Mouse (Mus musculus): ENCODE results near the gene Adarb1. TPM values are rescaled to one million over a fixed set of nuclear protein-coding genes. Genes with fewer than 3 reads are reported as not detected.

The Adarb1 gene
- total RNA-seq, 2 experiments from 2014 or later: 6.6 to 8.9 TPM

DNA sequence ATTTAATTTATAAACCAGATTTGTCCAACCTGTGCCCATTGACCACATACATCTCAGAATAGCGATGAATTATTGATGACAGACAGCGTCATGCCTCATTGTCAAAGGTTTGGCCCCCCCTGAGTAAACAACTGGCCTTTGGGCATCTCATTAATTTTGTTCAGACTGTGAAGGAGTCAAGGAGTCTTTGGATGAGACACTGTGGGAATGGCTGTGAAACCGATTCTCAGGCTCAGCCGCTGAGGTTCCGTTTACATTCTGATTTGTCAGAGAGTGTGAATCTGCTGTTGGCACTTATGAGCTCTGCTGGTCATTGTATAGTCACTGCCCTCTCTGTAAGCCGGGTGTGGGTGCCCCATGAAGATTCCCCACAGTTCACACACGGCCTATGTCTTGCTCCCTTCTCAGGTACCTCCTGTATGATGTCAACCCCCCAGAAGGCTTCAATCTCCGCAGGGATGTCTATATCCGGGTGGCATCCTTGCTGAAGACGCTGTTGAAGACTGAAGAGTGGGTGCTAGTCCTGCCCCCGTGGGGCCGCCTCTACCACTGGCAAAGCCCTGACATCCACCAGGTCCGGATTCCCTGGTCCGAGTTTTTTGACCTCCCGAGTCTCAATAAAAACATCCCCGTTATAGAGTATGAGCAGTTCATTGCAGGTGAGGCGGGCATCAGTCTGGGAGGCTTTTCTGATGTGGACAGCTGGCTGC lies 157.7 kb downstream of the Adarb1 start:
- intact Hi-C loops (cut with DNase I): no loop called here
- TF ChIP-seq CTCF (IDR thresholded peaks at IDR 0.05): no peak
- peak overlapping the region; percentile 88 for H3K4me3 ChIP-seq
- no peak for DNase-seq
- H3K27ac ChIP-seq: 0 out of 2 replicates have a peak overlapping the region, but pooled peaks have one; percentile 95

DNA sequence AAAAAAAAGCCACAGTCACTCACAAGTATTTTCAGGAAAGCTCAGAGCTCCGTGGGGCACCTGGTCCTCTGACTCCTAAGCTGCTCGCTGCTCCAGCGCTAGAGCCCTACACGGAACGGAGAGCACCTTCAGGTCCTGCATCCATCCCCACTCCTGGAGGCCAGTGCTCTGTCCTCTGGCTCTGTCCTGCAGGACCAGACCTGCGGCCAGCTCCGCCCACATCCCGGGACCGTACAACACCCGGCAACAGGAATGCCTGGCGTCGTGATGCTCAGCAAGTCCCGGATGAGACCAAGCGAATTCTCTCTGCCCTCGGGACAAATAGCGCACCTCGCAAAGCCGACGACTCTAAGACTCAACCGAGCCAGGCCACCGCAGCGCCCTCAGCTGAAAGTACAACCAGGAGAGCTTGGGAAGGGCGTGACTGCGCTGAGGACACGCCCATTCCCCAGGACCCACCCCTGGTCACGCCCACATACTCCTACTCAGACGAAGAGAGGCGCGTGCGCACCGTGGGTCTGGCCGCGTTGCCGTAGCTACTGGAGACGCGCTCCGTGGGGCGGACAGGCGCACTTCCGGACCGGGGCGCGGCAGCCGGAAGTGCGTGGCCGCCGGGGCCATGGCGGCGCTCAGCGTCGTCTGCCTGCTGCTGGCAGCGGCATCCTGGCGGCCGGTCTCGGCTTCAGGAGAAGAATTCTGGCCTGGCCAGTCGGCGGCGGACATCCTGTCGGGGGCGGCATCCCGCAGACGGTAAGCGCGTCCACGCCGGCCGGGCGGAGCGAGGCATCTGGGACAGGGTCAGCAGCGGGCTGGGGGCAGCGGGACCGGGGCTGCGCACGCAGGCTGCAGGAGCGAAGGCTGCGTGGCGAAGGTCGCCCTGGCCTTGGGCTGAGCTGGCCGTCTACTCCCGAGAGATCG lies 159.1 kb downstream of the Adarb1 start, which contains the start of gene Pofut2:
Pofut2 (plus strand) TSS at position 515 of the 918 bp plus-strand sequence.
- DNase-seq: peak; percentile 98
- Histone ChIP-seq H3K4me3 (peak within 1 kb of the TSS; percentile 88), H3K27ac (peak within 1 kb of the TSS; percentile 95)
- TF ChIP-seq CTCF (IDR thresholded peaks at IDR 0.05): peak; percentile 28; the same call in 1 of the 2 replicates
- intact Hi-C loops (cut with DNase I): loop anchor here (5.0 to 10.0 kb wide), 2 partner anchors 177 to 424 kb away; no protein-coding TSS in a partner anchor

DNA sequence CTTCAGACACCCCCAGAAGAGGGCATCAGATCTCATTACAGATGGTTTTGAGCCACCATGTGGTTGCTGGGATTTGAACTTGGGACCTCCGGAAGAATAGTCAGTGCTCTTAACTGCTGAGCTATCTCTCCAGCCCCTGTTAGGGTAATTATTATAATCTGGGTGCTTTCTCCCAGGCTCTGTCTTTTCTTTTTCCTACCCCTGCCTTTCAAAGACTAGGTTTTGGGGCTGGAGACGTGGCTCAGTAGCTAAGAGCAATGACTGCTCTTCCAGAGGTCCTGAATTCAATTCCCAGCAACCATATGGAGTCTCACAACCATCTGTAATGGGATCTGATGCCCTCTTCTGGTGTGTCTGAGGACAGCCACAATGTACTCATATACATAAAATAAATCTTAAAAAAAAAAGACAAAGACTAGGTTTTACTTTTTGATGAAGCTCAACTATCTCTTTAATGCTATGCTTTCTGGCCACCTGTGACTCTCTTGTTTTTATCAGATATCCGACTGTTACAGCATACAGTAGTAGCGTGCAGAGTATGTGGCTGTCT lies 160.0 kb downstream of the Adarb1 start:
- intact Hi-C loops (cut with DNase I): loop anchor here (5.0 to 10.0 kb wide), 2 partner anchors 176 to 423 kb away; no protein-coding TSS in a partner anchor
- no peak for DNase-seq
- peak overlapping the region; percentile 95; the same call in 1 of the 2 replicates for H3K27ac ChIP-seq
- no peak for TF ChIP-seq CTCF (IDR thresholded peaks at IDR 0.05)
- peak overlapping the region; percentile 88 for H3K4me3 ChIP-seq

DNA sequence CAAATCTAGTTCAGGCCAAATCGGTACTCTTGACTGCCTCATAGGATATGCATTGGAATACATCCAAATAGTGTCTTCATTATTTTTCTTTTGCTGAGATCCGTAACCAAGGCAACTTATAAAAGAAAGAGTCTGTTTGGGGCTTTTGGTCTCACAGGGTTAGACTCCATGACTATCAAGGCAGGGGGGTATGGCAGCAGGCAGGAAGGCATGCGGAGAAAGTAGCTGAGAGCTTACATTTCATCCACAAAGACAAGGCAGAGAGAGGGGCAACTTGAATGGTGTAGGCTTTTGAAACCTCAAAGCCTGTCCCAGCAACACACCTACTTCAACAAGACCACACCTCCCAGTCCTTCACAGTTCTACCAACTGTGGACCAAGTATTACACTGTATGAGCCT lies 162.4 kb downstream of the Adarb1 start:
- no peak for DNase-seq
- intact Hi-C loops (cut with DNase I): loop anchor here (5.0 to 10.0 kb wide), 2 partner anchors 173 to 421 kb away; no protein-coding TSS in a partner anchor
- Histone ChIP-seq H3K4me3 (no peak overlapping the region), H3K27ac (no peak overlapping the region)
- TF ChIP-seq CTCF (IDR thresholded peaks at IDR 0.05): no peak

DNA sequence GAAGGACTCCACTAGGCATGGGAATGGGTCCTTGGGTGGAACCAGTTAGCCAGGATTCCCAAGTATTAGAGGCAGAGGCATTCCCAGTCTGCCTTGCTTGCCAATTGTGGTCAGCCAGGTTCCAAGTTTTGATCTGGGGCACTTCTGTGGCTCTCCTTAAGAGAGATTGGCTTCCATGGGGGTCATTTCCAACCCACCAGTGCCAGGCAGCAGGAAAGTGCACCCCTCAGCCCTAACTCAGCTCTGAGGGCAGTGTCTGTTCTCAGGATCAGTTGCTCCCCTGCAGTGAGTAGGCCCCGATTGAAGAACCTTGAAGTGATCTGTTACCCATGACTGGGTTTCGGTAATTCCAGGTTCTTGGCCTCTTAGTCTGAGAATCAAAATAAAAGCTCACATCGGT lies 162.8 kb downstream of the Adarb1 start:
- no peak for TF ChIP-seq CTCF (IDR thresholded peaks at IDR 0.05)
- intact Hi-C loops (cut with DNase I): loop anchor here (5.0 to 10.0 kb wide), 2 partner anchors 173 to 420 kb away; no protein-coding TSS in a partner anchor

DNA sequence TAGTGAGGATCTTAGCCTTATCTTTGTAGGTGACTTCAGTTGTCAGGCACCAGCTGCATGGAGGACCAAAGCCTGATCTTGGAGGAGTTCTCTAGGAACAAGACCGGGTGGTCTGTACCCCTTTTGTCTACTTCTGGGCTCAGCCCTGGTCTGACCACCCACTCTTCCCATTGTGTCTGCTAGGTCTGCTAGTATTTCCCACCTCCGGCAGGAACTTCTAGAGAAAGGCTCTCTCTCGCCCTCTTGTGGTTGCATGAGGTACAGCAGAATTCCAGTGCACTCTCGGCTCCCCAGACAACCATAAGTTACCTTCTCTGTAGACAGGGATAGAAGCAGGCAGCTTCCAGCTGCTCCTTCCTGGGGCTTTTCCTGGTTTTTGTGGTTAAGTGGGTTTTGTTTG lies 165.3 kb downstream of the Adarb1 start:
- peak overlapping the region; percentile 59; the same call in 1 of the 2 replicates for H3K27ac ChIP-seq
- H3K4me3 ChIP-seq: no peak overlapping the region
- intact Hi-C loops (cut with DNase I): loop anchor here (1.0 to 10.0 kb wide), 3 partner anchors 45 to 418 kb away; no protein-coding TSS in a partner anchor
- TF ChIP-seq CTCF (IDR thresholded peaks at IDR 0.05): peak; percentile 96
- DNase-seq: peak; percentile 74

More for the DNA sequence above, 162.8 kb downstream of the Adarb1 start:
- no peak overlapping the region for H3K27ac ChIP-seq
- DNase-seq: no peak
- no peak overlapping the region for H3K4me3 ChIP-seq

DNA sequence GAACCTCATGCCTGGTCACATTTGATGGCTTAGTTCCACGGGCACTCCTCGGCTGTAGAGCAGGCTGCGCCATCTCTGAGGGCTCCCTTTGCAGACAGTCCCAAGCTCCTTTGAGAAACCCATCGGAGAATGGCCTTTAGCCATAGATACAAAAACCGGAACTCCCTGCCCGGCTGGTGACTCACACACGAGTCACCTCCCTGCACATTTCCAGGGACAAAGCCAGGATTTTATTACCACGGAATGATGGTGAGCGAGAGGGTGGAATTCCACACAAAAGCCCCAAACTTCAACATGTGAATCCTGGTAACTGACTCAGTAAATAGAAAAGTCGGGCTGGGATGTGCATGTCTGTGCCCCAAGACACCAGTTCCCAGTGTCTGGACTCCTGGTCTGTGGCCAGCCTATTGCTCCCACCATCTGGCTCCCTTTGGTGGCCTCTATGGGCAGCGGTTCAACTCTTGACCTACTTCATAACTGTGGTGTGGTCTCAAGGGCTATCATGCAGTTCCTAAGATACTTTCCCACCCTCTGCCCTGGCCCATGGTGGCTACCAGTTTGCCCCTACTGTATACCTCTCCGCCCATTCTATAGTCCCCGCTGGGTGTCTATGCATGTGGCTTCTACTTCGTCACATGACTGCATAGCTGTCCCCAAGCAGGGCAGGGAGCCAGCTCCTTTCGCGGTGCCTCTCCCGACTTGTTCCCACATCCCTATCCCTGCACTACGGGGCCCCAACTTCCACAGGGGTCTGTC lies 166.1 kb downstream of the Adarb1 start:
- intact Hi-C loops (cut with DNase I): loop anchor here (5.0 to 10.0 kb wide), 2 partner anchors 45 to 417 kb away; no protein-coding TSS in a partner anchor
- peak overlapping the region; percentile 67 for H3K4me3 ChIP-seq
- no peak for TF ChIP-seq CTCF (IDR thresholded peaks at IDR 0.05)
- peak; percentile 64 for DNase-seq
- peak overlapping the region; percentile 59 for H3K27ac ChIP-seq

DNA sequence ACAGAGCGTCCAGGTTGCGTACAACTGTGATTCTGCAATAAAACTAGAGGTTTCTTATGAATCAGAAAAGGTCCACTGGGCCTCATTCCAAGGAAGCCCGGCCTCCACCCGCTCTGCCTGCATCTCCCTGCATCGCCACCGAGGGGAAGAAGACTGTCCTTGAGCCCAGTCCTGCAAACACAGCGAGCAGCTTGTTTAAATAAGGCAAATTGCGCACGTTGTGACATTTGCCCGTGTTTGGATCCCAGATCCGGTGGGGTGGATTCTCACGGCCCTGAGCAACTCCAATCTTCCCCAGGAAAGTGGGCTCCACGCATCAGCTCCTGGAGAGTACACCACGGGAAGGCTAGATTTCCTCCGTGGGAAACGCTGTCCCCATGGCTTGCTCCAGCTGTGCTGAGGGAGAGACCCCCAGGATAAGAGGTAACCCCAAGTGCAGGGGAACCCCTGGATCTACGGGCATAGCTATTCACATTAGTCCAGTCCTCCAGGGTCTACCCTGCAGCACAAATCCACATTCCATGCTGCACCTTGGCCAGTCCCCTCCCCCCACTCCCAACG lies 166.8 kb downstream of the Adarb1 start:
- TF ChIP-seq CTCF (IDR thresholded peaks at IDR 0.05): peak; percentile 26; the same call in 1 of the 2 replicates
- intact Hi-C loops (cut with DNase I): loop anchor here (5.0 to 10.0 kb wide), 2 partner anchors 44 to 417 kb away; no protein-coding TSS in a partner anchor
- peak; percentile 47 for DNase-seq
- Histone ChIP-seq H3K27ac (peak overlapping the region; percentile 59), H3K4me3 (peak overlapping the region; percentile 67)

DNA sequence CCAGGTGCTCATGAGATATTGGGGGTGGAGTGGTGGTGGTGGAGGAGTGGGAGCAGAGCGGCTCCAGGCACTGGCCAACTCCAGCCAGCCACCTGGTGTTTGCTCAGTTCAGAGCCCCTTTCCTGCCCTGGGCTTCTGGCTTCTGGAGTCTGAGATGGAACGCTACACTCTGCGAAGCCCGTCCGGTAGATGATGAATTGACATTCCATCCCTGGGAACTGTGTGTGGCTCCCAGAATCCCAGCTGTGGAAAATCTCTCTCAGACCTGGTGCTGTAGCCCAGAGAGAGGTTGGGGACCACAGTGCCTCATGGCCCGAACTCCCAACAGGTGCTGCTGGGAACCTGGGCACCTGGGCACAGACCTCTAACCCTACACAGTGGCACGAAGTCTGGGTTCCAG lies 170.4 kb downstream of the Adarb1 start:
- no peak overlapping the region for H3K27ac ChIP-seq
- DNase-seq: no peak
- intact Hi-C loops (cut with DNase I): no loop called here
- H3K4me3 ChIP-seq: no peak overlapping the region
- TF ChIP-seq CTCF (IDR thresholded peaks at IDR 0.05): no peak

DNA sequence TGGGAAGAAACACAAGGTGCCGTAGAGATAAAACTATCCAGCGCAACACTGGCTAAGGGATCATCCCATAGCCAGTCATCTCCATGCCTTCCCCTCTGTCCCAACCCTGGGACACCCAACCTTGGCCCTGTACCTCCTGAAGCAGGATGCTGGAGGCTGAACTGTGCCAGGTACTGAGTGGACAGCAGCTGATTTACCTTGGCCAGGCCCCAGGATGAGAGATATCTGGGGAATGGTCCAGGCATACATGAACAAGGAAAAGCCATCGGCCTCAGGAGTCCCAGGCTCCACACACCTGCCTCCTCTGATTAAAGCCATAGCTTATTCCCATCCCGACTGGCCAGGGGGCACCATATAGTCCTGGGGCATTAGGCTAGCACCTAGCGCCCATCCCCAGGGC lies 171.0 kb downstream of the Adarb1 start:
- intact Hi-C loops (cut with DNase I): no loop called here
- no peak overlapping the region for H3K27ac ChIP-seq
- no peak for TF ChIP-seq CTCF (IDR thresholded peaks at IDR 0.05)
- H3K4me3 ChIP-seq: no peak overlapping the region
- no peak for DNase-seq

DNA sequence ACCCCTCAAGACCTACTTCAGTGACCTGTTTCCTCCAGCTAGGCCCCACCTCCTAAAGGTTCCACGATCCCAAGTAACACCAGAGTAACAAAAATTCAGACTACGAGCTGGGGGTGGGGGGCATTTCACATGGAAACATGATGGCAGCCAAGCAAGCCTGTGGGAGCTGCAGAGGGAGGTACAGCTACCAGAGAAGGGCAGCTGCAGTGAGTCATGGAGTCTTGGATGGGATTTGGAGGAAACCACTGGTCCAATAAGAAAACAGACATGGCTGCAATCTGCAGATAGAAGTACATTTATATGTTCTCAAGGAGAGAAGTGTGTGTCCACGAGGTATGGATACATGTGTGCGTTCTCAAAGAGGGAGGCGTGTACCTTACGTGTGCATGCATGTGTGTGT lies 173.3 kb downstream of the Adarb1 start:
- H3K4me3 ChIP-seq: no peak overlapping the region
- H3K27ac ChIP-seq: peak overlapping the region; percentile 63
- DNase-seq: no peak
- intact Hi-C loops (cut with DNase I): no loop called here
- no peak for TF ChIP-seq CTCF (IDR thresholded peaks at IDR 0.05)
